Mouse (Mus musculus): ENCODE data around the gene Ttll5. TPM values are rescaled to one million over a fixed set of nuclear protein-coding genes. Genes with fewer than 3 reads are reported as not detected.

Gene Ttll5
- polyA plus RNA-seq, 1 experiment from 2014 or later: 15.9 TPM

DNA sequence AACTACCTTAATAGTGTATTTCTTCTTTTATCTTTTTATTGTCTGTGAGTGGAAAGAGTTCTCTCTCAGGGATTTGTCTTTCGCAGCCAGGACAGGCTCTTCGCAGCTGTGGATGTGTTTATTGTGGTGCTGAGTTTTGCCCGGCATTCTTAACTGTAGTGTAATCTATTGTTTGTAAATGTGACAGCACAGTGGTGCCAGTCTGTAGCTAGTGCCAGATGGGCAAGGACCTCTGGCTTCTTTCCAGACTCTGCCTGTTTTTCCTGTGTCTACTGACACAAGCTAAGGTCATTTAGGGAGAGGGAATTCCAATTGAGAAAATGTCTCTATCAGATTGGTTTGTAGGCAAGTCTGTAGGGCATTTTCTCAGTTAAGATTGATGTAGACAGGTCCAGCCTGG, 6.2 kb downstream of the Ttll5 start:
- ATAC-seq: no peak
- no peak overlapping the region for H3K9ac ChIP-seq (replicated peaks; ENCODE audit: low read depth, low read length)
- H3K4me2 ChIP-seq (ENCODE audit: low read length): no peak overlapping the region
- no peak overlapping the region for H3K27ac ChIP-seq (ENCODE audit: low read length)
- H3K9me3 ChIP-seq (ENCODE audit: control insufficient read depth, low read length): no peaks in the 10 kb centered on the region
- WGBS: 62% methylated on average over 3 of the region's 3 CpGs
- no peaks in the 10 kb centered on the region for H3K27me3 ChIP-seq (replicated peaks; ENCODE audit: control insufficient read depth, insufficient read depth, low read length)
- no peaks in the 10 kb centered on the region; the same call in 1 of the 2 replicates for H3K4me1 ChIP-seq (replicated peaks; ENCODE audit: control insufficient read depth, insufficient read depth, low read length)
- H3K36me3 ChIP-seq (ENCODE audit: control insufficient read depth, insufficient read depth): peaks cover 2% of the 10 kb centered on the region; the same call in 1 of the 2 replicates
- no peak overlapping the region for H3K4me3 ChIP-seq (replicated peaks; ENCODE audit: low read length)

DNA sequence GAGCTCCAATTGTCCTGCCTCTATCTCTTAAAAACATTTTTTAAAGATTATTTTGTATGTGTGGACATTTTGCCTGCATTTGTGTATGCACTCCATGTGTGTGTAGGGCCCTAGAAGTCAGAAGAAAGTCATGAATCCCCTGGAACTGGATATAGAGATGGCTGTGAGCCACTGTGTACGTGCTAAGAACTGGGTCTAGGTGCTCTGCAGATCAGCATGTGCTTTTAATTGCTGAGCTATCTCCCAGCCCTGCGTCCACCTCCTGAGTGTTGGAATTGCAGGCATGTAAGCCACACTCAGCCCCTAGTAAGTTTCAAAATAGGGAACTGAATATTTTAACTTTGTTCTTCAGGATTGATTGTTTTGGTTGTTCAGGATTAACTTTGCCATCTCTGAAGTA, 10.1 kb downstream of the Ttll5 start:
- Histone ChIP-seq H3K9me3 (ENCODE audit: control insufficient read depth, low read length) (no peaks in the 10 kb centered on the region), H3K27me3 (replicated peaks; ENCODE audit: control insufficient read depth, insufficient read depth, low read length) (no peaks in the 10 kb centered on the region), H3K27ac (ENCODE audit: low read length) (no peak overlapping the region), H3K4me2 (ENCODE audit: low read length) (no peak overlapping the region), H3K36me3 (ENCODE audit: control insufficient read depth, insufficient read depth) (peaks cover 2% of the 10 kb centered on the region; the same call in 1 of the 2 replicates), H3K4me3 (replicated peaks; ENCODE audit: low read length) (no peak overlapping the region), H3K4me1 (replicated peaks; ENCODE audit: control insufficient read depth, insufficient read depth, low read length) (no peaks in the 10 kb centered on the region), H3K9ac (replicated peaks; ENCODE audit: low read depth, low read length) (no peak overlapping the region)
- 85% methylated on average over 2 of the region's 2 CpGs for WGBS
- ATAC-seq: no peak

DNA sequence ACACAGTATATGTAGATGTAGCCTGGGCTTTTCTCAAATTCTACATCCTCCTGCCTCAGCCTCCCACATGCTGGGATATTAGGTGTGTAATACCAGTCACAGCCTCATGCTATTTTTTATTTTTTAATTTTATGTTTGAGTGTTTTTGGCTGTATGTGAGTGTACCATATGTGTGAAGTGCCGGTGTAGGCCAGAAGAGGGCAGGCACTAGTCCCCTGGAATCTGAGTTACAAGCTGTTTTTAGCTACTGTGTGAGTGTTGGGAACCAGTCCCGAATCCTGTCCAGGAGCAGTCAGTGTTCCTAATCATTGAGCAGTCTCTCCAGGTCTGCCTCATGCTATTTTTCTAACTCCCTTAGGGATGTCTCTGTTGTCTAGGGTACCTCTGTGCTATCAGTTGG, 13.3 kb downstream of the Ttll5 start:
- 89% methylated on average over 2 of the region's 2 CpGs for WGBS
- no peaks in the 10 kb centered on the region for H3K9me3 ChIP-seq (ENCODE audit: control insufficient read depth, low read length)
- H3K27me3 ChIP-seq (replicated peaks; ENCODE audit: control insufficient read depth, insufficient read depth, low read length): no peaks in the 10 kb centered on the region
- ATAC-seq: no peak
- no peak overlapping the region for H3K27ac ChIP-seq (ENCODE audit: low read length)
- H3K4me2 ChIP-seq (ENCODE audit: low read length): no peak overlapping the region
- H3K4me1 ChIP-seq (replicated peaks; ENCODE audit: control insufficient read depth, insufficient read depth, low read length): no peaks in the 10 kb centered on the region
- no peak overlapping the region for H3K4me3 ChIP-seq (replicated peaks; ENCODE audit: low read length)
- no peak overlapping the region for H3K9ac ChIP-seq (replicated peaks; ENCODE audit: low read depth, low read length)
- peaks cover under 1% of the 10 kb centered on the region; the same call in 1 of the 2 replicates for H3K36me3 ChIP-seq (ENCODE audit: control insufficient read depth, insufficient read depth)

DNA sequence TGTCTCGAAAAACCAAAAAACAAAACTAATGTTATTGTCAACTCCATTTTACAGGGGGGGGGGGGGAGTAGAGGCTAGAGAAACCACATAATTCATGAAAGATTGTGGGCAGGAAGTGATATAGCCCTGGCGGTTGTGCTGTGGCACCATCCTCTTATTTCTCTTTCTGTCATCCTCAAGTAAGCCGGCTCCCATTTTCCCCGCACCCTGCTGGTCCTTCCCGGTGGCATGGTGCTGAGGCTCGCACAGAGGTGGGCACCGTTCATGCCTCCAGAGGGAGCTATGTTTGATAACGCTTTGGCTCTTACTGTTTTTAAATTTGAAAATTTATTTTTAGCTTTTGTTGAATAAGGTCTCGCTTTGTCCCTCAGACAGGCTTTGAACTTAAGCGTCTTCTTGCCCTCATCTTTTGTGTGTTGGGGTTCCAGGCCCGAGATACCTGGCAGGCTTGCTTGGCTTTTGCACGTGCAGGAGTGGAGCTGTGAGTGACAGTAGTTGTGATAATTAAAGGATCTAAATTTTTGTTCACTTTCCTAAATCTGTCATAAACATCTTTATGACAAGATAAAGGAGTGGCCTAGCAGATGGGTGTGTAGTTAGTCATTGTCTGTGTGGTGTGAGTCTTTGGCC, 15.0 kb downstream of the Ttll5 start:
- ATAC-seq: no peak
- Histone ChIP-seq H3K27me3 (replicated peaks; ENCODE audit: control insufficient read depth, insufficient read depth, low read length) (no peaks in the 10 kb centered on the region), H3K27ac (ENCODE audit: low read length) (no peak overlapping the region), H3K4me3 (replicated peaks; ENCODE audit: low read length) (no peak overlapping the region), H3K9me3 (ENCODE audit: control insufficient read depth, low read length) (no peaks in the 10 kb centered on the region), H3K9ac (replicated peaks; ENCODE audit: low read depth, low read length) (no peak overlapping the region), H3K36me3 (ENCODE audit: control insufficient read depth, insufficient read depth) (no peaks in the 10 kb centered on the region), H3K4me1 (replicated peaks; ENCODE audit: control insufficient read depth, insufficient read depth, low read length) (no peaks in the 10 kb centered on the region), H3K4me2 (ENCODE audit: low read length) (no peak overlapping the region)
- 94% methylated on average over 12 of the region's 12 CpGs for WGBS

- no peak overlapping the region for H3K4me2 ChIP-seq (ENCODE audit: low read length)
- H3K27ac ChIP-seq (ENCODE audit: low read length): no peak overlapping the region
- no peaks in the 10 kb centered on the region for H3K27me3 ChIP-seq (replicated peaks; ENCODE audit: control insufficient read depth, insufficient read depth, low read length)
- 82% methylated on average over 7 of the region's 7 CpGs for WGBS
- no peak for ATAC-seq
- H3K36me3 ChIP-seq (ENCODE audit: control insufficient read depth, insufficient read depth): no peaks in the 10 kb centered on the region
- no peaks in the 10 kb centered on the region for H3K9me3 ChIP-seq (ENCODE audit: control insufficient read depth, low read length)
- H3K9ac ChIP-seq (replicated peaks; ENCODE audit: low read depth, low read length): no peak overlapping the region
- H3K4me1 ChIP-seq (replicated peaks; ENCODE audit: control insufficient read depth, insufficient read depth, low read length): no peaks in the 10 kb centered on the region
- no peak overlapping the region for H3K4me3 ChIP-seq (replicated peaks; ENCODE audit: low read length)
Measured at GRCm38 (mm10) chr12:85848164-85848958, 23.9 kb downstream of the Ttll5 start.

DNA sequence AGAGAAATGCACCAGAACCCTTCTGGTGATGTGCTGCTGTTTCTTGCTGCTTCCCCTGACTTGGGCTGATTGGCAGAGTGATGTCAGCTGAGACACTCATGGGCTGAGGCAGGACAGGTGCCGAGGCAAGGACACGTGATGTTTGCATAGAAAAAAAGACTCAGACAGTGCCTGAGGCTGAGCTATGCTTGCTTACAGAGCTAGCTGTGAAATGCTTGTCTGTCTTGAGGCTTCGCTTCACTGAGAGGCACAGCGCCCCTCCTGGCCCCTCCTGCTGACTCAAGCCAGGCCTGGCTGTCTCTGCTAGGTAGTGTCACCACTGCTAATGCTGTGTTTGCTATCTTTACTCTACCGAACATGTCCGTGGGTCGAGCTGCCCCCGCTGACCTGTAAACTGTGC, 26.2 kb downstream of the Ttll5 start:
- no peak for ATAC-seq
- Histone ChIP-seq H3K36me3 (ENCODE audit: control insufficient read depth, insufficient read depth) (no peaks in the 10 kb centered on the region), H3K9me3 (ENCODE audit: control insufficient read depth, low read length) (no peaks in the 10 kb centered on the region), H3K9ac (replicated peaks; ENCODE audit: low read depth, low read length) (no peak overlapping the region), H3K4me2 (ENCODE audit: low read length) (no peak overlapping the region), H3K27me3 (replicated peaks; ENCODE audit: control insufficient read depth, insufficient read depth, low read length) (no peaks in the 10 kb centered on the region), H3K4me3 (replicated peaks; ENCODE audit: low read length) (no peak overlapping the region), H3K27ac (ENCODE audit: low read length) (no peak overlapping the region), H3K4me1 (replicated peaks; ENCODE audit: control insufficient read depth, insufficient read depth, low read length) (no peaks in the 10 kb centered on the region)
- 91% methylated on average over 8 of the region's 8 CpGs for WGBS

GRCm38 (mm10) chr12:85853836-85854235, 29.4 kb downstream of the Ttll5 start:
- H3K36me3 ChIP-seq (ENCODE audit: control insufficient read depth, insufficient read depth): no peaks in the 10 kb centered on the region
- no peak overlapping the region for H3K4me2 ChIP-seq (ENCODE audit: low read length)
- 89% methylated on average over 4 of the region's 4 CpGs for WGBS
- no peaks in the 10 kb centered on the region for H3K27me3 ChIP-seq (replicated peaks; ENCODE audit: control insufficient read depth, insufficient read depth, low read length)
- no peaks in the 10 kb centered on the region for H3K9me3 ChIP-seq (ENCODE audit: control insufficient read depth, low read length)
- no peak for ATAC-seq
- no peak overlapping the region for H3K27ac ChIP-seq (ENCODE audit: low read length)
- H3K4me1 ChIP-seq (replicated peaks; ENCODE audit: control insufficient read depth, insufficient read depth, low read length): no peaks in the 10 kb centered on the region
- H3K9ac ChIP-seq (replicated peaks; ENCODE audit: low read depth, low read length): no peak overlapping the region
- no peak overlapping the region for H3K4me3 ChIP-seq (replicated peaks; ENCODE audit: low read length)

DNA sequence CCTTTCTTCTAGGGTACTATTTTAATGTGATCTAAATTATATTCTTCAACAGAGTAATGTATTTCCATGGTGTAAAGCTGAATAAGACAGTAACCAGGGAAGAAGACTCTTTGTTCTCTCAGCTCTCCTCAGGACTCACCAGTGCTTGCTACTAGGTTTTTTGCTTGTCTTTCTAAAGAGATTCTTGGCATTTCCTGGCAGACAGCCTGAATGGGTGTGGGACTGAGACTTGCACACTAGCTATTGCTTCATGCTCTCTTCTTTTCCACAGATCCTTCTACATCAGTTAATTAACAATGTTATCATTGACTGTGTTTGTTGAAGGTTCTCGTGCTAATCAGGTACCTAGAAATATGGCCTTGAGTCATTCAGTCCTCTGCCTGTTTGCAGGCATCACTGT, 29.8 kb downstream of the Ttll5 start:
- ATAC-seq: no peak
- Histone ChIP-seq H3K4me3 (replicated peaks; ENCODE audit: low read length) (no peak overlapping the region), H3K9ac (replicated peaks; ENCODE audit: low read depth, low read length) (no peak overlapping the region), H3K4me1 (replicated peaks; ENCODE audit: control insufficient read depth, insufficient read depth, low read length) (no peaks in the 10 kb centered on the region), H3K4me2 (ENCODE audit: low read length) (no peak overlapping the region), H3K36me3 (ENCODE audit: control insufficient read depth, insufficient read depth) (no peaks in the 10 kb centered on the region), H3K27me3 (replicated peaks; ENCODE audit: control insufficient read depth, insufficient read depth, low read length) (no peaks in the 10 kb centered on the region), H3K9me3 (ENCODE audit: control insufficient read depth, low read length) (no peaks in the 10 kb centered on the region), H3K27ac (ENCODE audit: low read length) (no peak overlapping the region)
- WGBS: 65% methylated on average over 1 of the region's 1 CpGs

GRCm38 (mm10) chr12:85857300-85857699, 32.8 kb downstream of the Ttll5 start:
- Histone ChIP-seq H3K4me1 (replicated peaks; ENCODE audit: control insufficient read depth, insufficient read depth, low read length) (peaks cover 12% of the 10 kb centered on the region), H3K27ac (ENCODE audit: low read length) (no peak overlapping the region), H3K9ac (replicated peaks; ENCODE audit: low read depth, low read length) (no peak overlapping the region), H3K27me3 (replicated peaks; ENCODE audit: control insufficient read depth, insufficient read depth, low read length) (no peaks in the 10 kb centered on the region), H3K4me2 (ENCODE audit: low read length) (no peak overlapping the region), H3K9me3 (ENCODE audit: control insufficient read depth, low read length) (no peaks in the 10 kb centered on the region), H3K4me3 (replicated peaks; ENCODE audit: low read length) (no peak overlapping the region), H3K36me3 (ENCODE audit: control insufficient read depth, insufficient read depth) (no peaks in the 10 kb centered on the region)
- no peak for ATAC-seq
- WGBS: 87% methylated on average over 7 of the region's 7 CpGs

Data from forebrain, embryonic 16.5 days (tissue).